In genomic region chr6:29391802-29392201, GRCm38 (mm10) we compare ENCODE assay signal across 20 mouse cellular contexts. TPM values are rescaled to one million over a fixed set of nuclear protein-coding genes. Genes with fewer than 3 reads are reported as not detected.
A peak's percentile ranks its signal among the peaks of the same experiment; 100 is the strongest.
DNase-seq lines count a peak whose midpoint lies in the region; ATAC-seq and TF ChIP-seq lines count a peak whose summit lies in the region.
"Had no signal": no experiment of that assay in that cellular context is flagged by ENCODE, and none has a peak within 500 bp of the region (broad histone marks: within the 10 kb centered on the region; RNA-seq: fewer than 3 reads in every experiment).

No protein-coding gene starts in this region.

- H3K4me1 ChIP-seq in intestine, postnatal 0 days (replicated peaks; ENCODE audit: control insufficient read depth, insufficient read depth, low read length) = 0 out of 2 replicates have a peak, but pooled peaks cover 3% of the 10 kb centered on the region
- peaks cover 14% of the 10 kb centered on the region for H3K4me1 ChIP-seq in intestine, embryonic 15.5 days (replicated peaks)
- H3K4me1 ChIP-seq in lung, postnatal 0 days (ENCODE audit: insufficient read depth, low read depth, low read length) = peaks cover 4% of the 10 kb centered on the region; the same call in 1 of the 2 replicates
- H3K4me1 ChIP-seq in stomach, postnatal 0 days (replicated peaks; ENCODE audit: control insufficient read depth, insufficient read depth) = peaks cover 6% of the 10 kb centered on the region; the same call in 1 of the 2 replicates

- H3K9me3 ChIP-seq in intestine, postnatal 0 days (ENCODE audit: control insufficient read depth) = no peaks in the 10 kb centered on the region
- H3K9me3 ChIP-seq in intestine, embryonic 15.5 days = no peaks in the 10 kb centered on the region
- H3K9me3 ChIP-seq in lung, postnatal 0 days (ENCODE audit: low read length) = no peaks in the 10 kb centered on the region
- no peaks in the 10 kb centered on the region for H3K9me3 ChIP-seq in stomach, postnatal 0 days (ENCODE audit: control insufficient read depth, low read length)
- H3K9me3 ChIP-seq: forebrain, embryonic 15.5 days; heart, embryonic 10.5 days; hindbrain, embryonic 10.5 days; limb, embryonic 13.5 days; liver, embryonic 13.5 days; midbrain, embryonic 10.5 days had no signal

- DNase-seq in lung, postnatal 0 days (ENCODE audit: low spot score) = no peak
- no peak for DNase-seq in lung, postnatal 10 days
- peak; percentile 47 for DNase-seq in MEL-GATA-1-ER (ENCODE audit: extremely low read depth, low read depth)
- no peak for DNase-seq in stomach, postnatal 0 days (ENCODE audit: low spot score)
- no peak for DNase-seq in gastrocnemius, postnatal 14 days
- DNase-seq: adrenal gland, adult 8-10 months; cerebellum, adult 8-10 months; cerebellum, postnatal 36 days; kidney, adult 18-20 months; kidney, postnatal 10 days; layer of hippocampus, postnatal 36 days; liver, embryonic 13.5 days had no signal

- H3K9ac ChIP-seq in intestine, postnatal 0 days (ENCODE audit: low read depth, low read length) = no peak overlapping the region
- H3K9ac ChIP-seq in intestine, embryonic 15.5 days = no peak overlapping the region
- no peak overlapping the region for H3K9ac ChIP-seq in lung, postnatal 0 days (replicated peaks; ENCODE audit: low read depth)
- H3K9ac ChIP-seq in stomach, postnatal 0 days (ENCODE audit: low read length) = no peak overlapping the region
- H3K9ac ChIP-seq: forebrain, embryonic 15.5 days; limb, embryonic 13.5 days; liver, embryonic 13.5 days had no signal

- H3K27ac ChIP-seq in intestine, postnatal 0 days (ENCODE audit: low read depth, low read length) = no peak overlapping the region
- H3K27ac ChIP-seq in intestine, embryonic 15.5 days = no peak overlapping the region
- H3K27ac ChIP-seq in lung, postnatal 0 days (ENCODE audit: low read length) = no peak overlapping the region
- no peak overlapping the region for H3K27ac ChIP-seq in stomach, postnatal 0 days (replicated peaks)
- H3K27ac ChIP-seq: forebrain, embryonic 15.5 days; heart, embryonic 10.5 days; hindbrain, embryonic 10.5 days; limb, embryonic 13.5 days; liver, embryonic 13.5 days; midbrain, embryonic 10.5 days had no signal

- H3K36me3 ChIP-seq in intestine, postnatal 0 days (ENCODE audit: control insufficient read depth, insufficient read depth) = no peaks in the 10 kb centered on the region
- H3K36me3 ChIP-seq in intestine, embryonic 15.5 days = no peaks in the 10 kb centered on the region
- H3K36me3 ChIP-seq in lung, postnatal 0 days (ENCODE audit: insufficient read depth, low read length) = no peaks in the 10 kb centered on the region
- no peaks in the 10 kb centered on the region for H3K36me3 ChIP-seq in stomach, postnatal 0 days (ENCODE audit: control insufficient read depth, insufficient read depth, low read length)
- H3K36me3 ChIP-seq: forebrain, embryonic 15.5 days; heart, embryonic 10.5 days; hindbrain, embryonic 10.5 days; limb, embryonic 13.5 days; liver, embryonic 13.5 days; midbrain, embryonic 10.5 days had no signal

- intact Hi-C loops in gastrocnemius, postnatal 14 days (cut with DNase I; ENCODE audit: low total_unique reads) = no loop called here

- no peak for ATAC-seq in intestine, postnatal 0 days
- ATAC-seq in intestine, embryonic 15.5 days = no peak
- ATAC-seq in lung, postnatal 0 days = no peak
- ATAC-seq in stomach, postnatal 0 days (ENCODE audit: low FRiP score, low TSS enrichment) = no peak
- ATAC-seq: forebrain, embryonic 15.5 days had no signal

- no peak for TF ChIP-seq EP300 in lung, postnatal 0 days (IDR thresholded peaks at IDR 0.05)
- no peak for TF ChIP-seq EP300 in stomach, postnatal 0 days (optimal IDR thresholded peaks at IDR 0.05)

- WGBS in intestine, postnatal 0 days = 63% methylated on average over 4 of the region's 4 CpGs
- 66% methylated on average over 4 of the region's 4 CpGs for WGBS in intestine, embryonic 15.5 days
- WGBS in lung, postnatal 0 days = 63% methylated on average over 4 of the region's 4 CpGs
- 66% methylated on average over 4 of the region's 4 CpGs for WGBS in stomach, postnatal 0 days

- peaks cover 33% of the 10 kb centered on the region for H3K27me3 ChIP-seq in intestine, postnatal 0 days (replicated peaks; ENCODE audit: control insufficient read depth, insufficient read depth, low read length)
- peaks cover 11% of the 10 kb centered on the region for H3K27me3 ChIP-seq in intestine, embryonic 15.5 days (replicated peaks)
- H3K27me3 ChIP-seq in lung, postnatal 0 days (replicated peaks; ENCODE audit: insufficient read depth, low read length) = peaks cover 16% of the 10 kb centered on the region
- no peaks in the 10 kb centered on the region for H3K27me3 ChIP-seq in stomach, postnatal 0 days (ENCODE audit: control insufficient read depth, insufficient read depth, low read length)

- H3K4me3 ChIP-seq in intestine, postnatal 0 days (ENCODE audit: low read depth, low read length) = no peak overlapping the region
- no peak overlapping the region for H3K4me3 ChIP-seq in intestine, embryonic 15.5 days (replicated peaks)
- H3K4me3 ChIP-seq in lung, postnatal 0 days (ENCODE audit: low read depth, low read length) = no peak overlapping the region
- no peak overlapping the region for H3K4me3 ChIP-seq in stomach, postnatal 0 days (ENCODE audit: low read depth, low read length)
- H3K4me3 ChIP-seq: forebrain, embryonic 15.5 days; heart, embryonic 10.5 days; hindbrain, embryonic 10.5 days; limb, embryonic 13.5 days; liver, embryonic 13.5 days; midbrain, embryonic 10.5 days had no signal

- TF ChIP-seq CTCF in intestine, postnatal 0 days (IDR thresholded peaks at IDR 0.05; ENCODE audit: low read depth) = peak; percentile 58
- peak; percentile 41 for TF ChIP-seq CTCF in lung, postnatal 0 days (IDR thresholded peaks at IDR 0.05)
- peak; percentile 56 for TF ChIP-seq CTCF in stomach, postnatal 0 days (IDR thresholded peaks at IDR 0.05; ENCODE audit: low read depth)

- no peak overlapping the region for H3K4me2 ChIP-seq in intestine, postnatal 0 days (replicated peaks; ENCODE audit: low read depth)
- no peak overlapping the region for H3K4me2 ChIP-seq in intestine, embryonic 15.5 days (replicated peaks)
- H3K4me2 ChIP-seq in lung, postnatal 0 days (replicated peaks; ENCODE audit: low read depth, low read length) = no peak overlapping the region
- H3K4me2 ChIP-seq in stomach, postnatal 0 days (replicated peaks; ENCODE audit: low read depth) = no peak overlapping the region
- H3K4me2 ChIP-seq: forebrain, embryonic 15.5 days; limb, embryonic 13.5 days; liver, embryonic 13.5 days had no signal

RNA-seq across cellular contexts. Expression of gene Opn1sw, which starts 3.5 kb away (rescaled TPM):
- polyA plus RNA-seq in intestine, postnatal 0 days (2015; fragmentation: Nextera tagmentation; extraction: Ambion mirVana) = 0.13 and 0.21 TPM in 2 replicates
- polyA plus RNA-seq in intestine, embryonic 15.5 days (2015; fragmentation: Nextera tagmentation; extraction: Ambion mirVana) = 0.29 and 0.53 TPM in 2 replicates
- polyA plus RNA-seq in lung, postnatal 0 days (2015; fragmentation: Nextera tagmentation; extraction: Ambion mirVana) = 0.30 and 0.56 TPM in 2 replicates
- polyA plus RNA-seq in stomach, postnatal 0 days (2015; fragmentation: Nextera tagmentation; extraction: Ambion mirVana) = 1.9 and 2.1 TPM in 2 replicates
- under 1 TPM; 0.09 to 0.14 TPM for total RNA-seq in gastrocnemius, postnatal 14 days (2021)
- total RNA-seq: adrenal gland, adult 8-10 months; layer of hippocampus, adult 18-20 months; layer of hippocampus, postnatal 36 days had no signal
- polyA plus RNA-seq: liver, embryonic 13.5 days had no signal

RNA-seq across cellular contexts. Expression of gene Ccdc136, which starts 4.3 kb away (rescaled TPM):
- polyA plus RNA-seq in intestine, postnatal 0 days (2015; fragmentation: Nextera tagmentation; extraction: Ambion mirVana) = 3.3 and 4.0 TPM in 2 replicates
- polyA plus RNA-seq in intestine, embryonic 15.5 days (2015; fragmentation: Nextera tagmentation; extraction: Ambion mirVana) = 7.4 and 7.7 TPM in 2 replicates
- polyA plus RNA-seq in lung, postnatal 0 days (2015; fragmentation: Nextera tagmentation; extraction: Ambion mirVana) = 3.0 and 4.6 TPM in 2 replicates
- polyA plus RNA-seq in stomach, postnatal 0 days (2015; fragmentation: Nextera tagmentation; extraction: Ambion mirVana) = 12.4 and 12.6 TPM in 2 replicates
- 10 to 100 TPM in 1 of 2 experiments, 1 to 10 TPM in 1; 9.6 to 13.2 TPM for total RNA-seq in gastrocnemius, postnatal 14 days (2021)

RNA-seq across cellular contexts. Expression of gene Flnc, which starts 41.3 kb away (rescaled TPM):
- 3.5 and 3.8 TPM in 2 replicates for polyA plus RNA-seq in intestine, postnatal 0 days (2015; fragmentation: Nextera tagmentation; extraction: Ambion mirVana)
- polyA plus RNA-seq in intestine, embryonic 15.5 days (2015; fragmentation: Nextera tagmentation; extraction: Ambion mirVana) = 9.7 and 10.1 TPM in 2 replicates
- 1.2 and 1.5 TPM in 2 replicates for polyA plus RNA-seq in lung, postnatal 0 days (2015; fragmentation: Nextera tagmentation; extraction: Ambion mirVana)
- 5.5 and 5.9 TPM in 2 replicates for polyA plus RNA-seq in stomach, postnatal 0 days (2015; fragmentation: Nextera tagmentation; extraction: Ambion mirVana)
- 100 to 1,000 TPM; 267 to 438 TPM for total RNA-seq in gastrocnemius, postnatal 14 days (2021)

RNA-seq across cellular contexts. Expression of gene Calu, which starts 43.9 kb away (rescaled TPM):
- 126 and 134 TPM in 2 replicates for polyA plus RNA-seq in intestine, postnatal 0 days (2015; fragmentation: Nextera tagmentation; extraction: Ambion mirVana)
- polyA plus RNA-seq in intestine, embryonic 15.5 days (2015; fragmentation: Nextera tagmentation; extraction: Ambion mirVana) = 289 and 306 TPM in 2 replicates
- 232 and 238 TPM in 2 replicates for polyA plus RNA-seq in lung, postnatal 0 days (2015; fragmentation: Nextera tagmentation; extraction: Ambion mirVana)
- polyA plus RNA-seq in stomach, postnatal 0 days (2015; fragmentation: Nextera tagmentation; extraction: Ambion mirVana) = 174 and 205 TPM in 2 replicates
- 100 to 1,000 TPM; 121 to 131 TPM for total RNA-seq in gastrocnemius, postnatal 14 days (2021)
